Mouse (Mus musculus): ENCODE data around the gene Ccser1.

- no peak for TF ChIP-seq CTCF (IDR thresholded peaks at IDR 0.05; ENCODE audit: borderline replicate concordance, extremely low read depth, insufficient read depth, insufficient read length)
- TF ChIP-seq POLR2A (IDR thresholded peaks at IDR 0.05; ENCODE audit: borderline replicate concordance, extremely low read depth, insufficient read depth, insufficient read length, poor library complexity, severe bottlenecking): no peak
Observed at GRCm38 (mm10) chr6:61432167-61432566, 252.0 kb downstream of the Ccser1 start.

All from brain, embryonic 14.5 days (tissue).